Mouse (Mus musculus) CH12.LX (cell line): ENCODE measurements around the gene Clmp.

ENCODE experiments used
- EP300 ChIP-seq: IDR thresholded peaks from 2 replicates; pipeline ENCODE4 v1.6.1; 2011; ENCODE audit warnings: low read length, improper control_type of control experiment
- IRF4 ChIP-seq: IDR thresholded peaks from 2 replicates; pipeline ENCODE4 v1.6.1; 2014; ENCODE audit warnings: low read depth, mild to moderate bottlenecking, inconsistent platforms, low read length, improper control_type of control experiment
- JUND ChIP-seq: conservative IDR thresholded peaks from 2 replicates; pipeline ENCODE4 v1.6.1; 2011; ENCODE audit warnings: low read depth, low read length, improper control_type of control experiment
- KAT2A ChIP-seq: IDR thresholded peaks from 2 replicates; pipeline ENCODE4 v1.6.1; 2012; ENCODE audit warnings: low read length, improper control_type of control experiment, inconsistent platforms; ENCODE audit not compliant: insufficient replicate concordance
- TCF12 ChIP-seq: IDR thresholded peaks from 2 replicates; pipeline ENCODE4 v1.6.1; 2014; ENCODE audit warnings: low read depth, mild to moderate bottlenecking, inconsistent platforms, low read length, improper control_type of control experiment
- ZKSCAN1 ChIP-seq: IDR thresholded peaks from 2 replicates; pipeline ENCODE4 v1.6.1; 2012; ENCODE audit warnings: low read depth, inconsistent platforms, low read length, improper control_type of control experiment, borderline replicate concordance

GRCm38 (mm10) chr9:40817325-40818028, 131.7 kb downstream of the Clmp start:
- TF ChIP-seq TCF12: no peak
- TF ChIP-seq IRF4: no peak
- no peak for TF ChIP-seq JUND
- TF ChIP-seq KAT2A: no peak
- TF ChIP-seq ZKSCAN1: no peak
- no peak for TF ChIP-seq EP300
